Mouse (Mus musculus) telencephalon, adult 2 months (tissue): ENCODE measurements around the gene Wdr75.
A peak's percentile ranks its signal among the peaks of the same experiment; 100 is the strongest.

ENCODE experiments used
- DNase-seq: peaks from one replicate; pipeline ENCODE4 v3.0.0-alpha.2; 2011; ENCODE audit warnings: low read depth, low spot score

Gene Wdr75

GRCm38 (mm10) chr1:45837736-45838135 lies 42.8 kb downstream of the Wdr75 start:
- peak; percentile 31 for DNase-seq

- DNase-seq, result no peak
Measured at GRCm38 (mm10) chr1:45838271-45838670, 43.3 kb downstream of the Wdr75 start.

GRCm38 (mm10) chr1:45845466-45845865 lies 50.5 kb downstream of the Wdr75 start:
- peak; percentile 19 for DNase-seq

- no peak for DNase-seq
Measured at GRCm38 (mm10) chr1:45858038-45858437, 63.1 kb downstream of the Wdr75 start.

GRCm38 (mm10) chr1:45860349-45860748 lies 65.4 kb downstream of the Wdr75 start:
- no peak for DNase-seq

GRCm38 (mm10) chr1:45861162-45861561 lies 66.2 kb downstream of the Wdr75 start:
- no peak for DNase-seq

- DNase-seq, result no peak
Measured at GRCm38 (mm10) chr1:45863641-45864040, 68.7 kb downstream of the Wdr75 start.

- no peak for DNase-seq
Measured at GRCm38 (mm10) chr1:45864564-45865014, 69.6 kb downstream of the Wdr75 start.

GRCm38 (mm10) chr1:45865316-45865715 lies 70.3 kb downstream of the Wdr75 start:
- DNase-seq, result no peak

- DNase-seq, result no peak
Measured at GRCm38 (mm10) chr1:45865727-45866126, 70.8 kb downstream of the Wdr75 start.

- DNase-seq, result no peak
Measured at GRCm38 (mm10) chr1:45866288-45867018, 71.5 kb downstream of the Wdr75 start.

- DNase-seq, result no peak
Measured at GRCm38 (mm10) chr1:45868050-45868449, 73.1 kb downstream of the Wdr75 start.

GRCm38 (mm10) chr1:45868479-45869137 lies 73.6 kb downstream of the Wdr75 start:
- no peak for DNase-seq
